Mouse (Mus musculus) hindbrain, embryonic 13.5 days (tissue): ENCODE data around the gene Brpf3. TPM values are rescaled to one million over a fixed set of nuclear protein-coding genes. Genes with fewer than 3 reads are reported as not detected.

Source experiments
- ATAC-seq: fragments of 200-750 bp; cut with Nextera tagmentation; 2 replicates; pipeline ENCODE4 v1.8.0; 2017; ENCODE audit warnings: moderate TSS enrichment; ENCODE audit not compliant: low FRiP score
- H3K27ac ChIP-seq: fragments of 300-500 bp; sonication (generic); 2 replicates; pipeline ENCODE4 v1.5.1; 2015; ENCODE audit warnings: inconsistent platforms, mild to moderate bottlenecking, moderate library complexity
- H3K27me3 ChIP-seq: fragments of 300-500 bp; sonication (generic); 2 replicates; pipeline ENCODE4 v1.6.1; 2015; ENCODE audit warnings: mild to moderate bottlenecking, inconsistent platforms
- H3K36me3 ChIP-seq: fragments of 300-500 bp; sonication (generic); 2 replicates; pipeline ENCODE4 v1.6.1; 2015; ENCODE audit warnings: mild to moderate bottlenecking, inconsistent platforms
- H3K4me1 ChIP-seq: fragments of 300-500 bp; sonication (generic); replicated peaks from 2 replicates; pipeline ENCODE4 v1.6.1; 2015; ENCODE audit warnings: inconsistent platforms
- H3K4me2 ChIP-seq: fragments of 300-500 bp; sonication (generic); 2 replicates; pipeline ENCODE4 v1.6.1; 2015; ENCODE audit warnings: inconsistent platforms, mild to moderate bottlenecking, moderate library complexity
- H3K4me3 ChIP-seq: fragments of 300-500 bp; sonication (generic); 2 replicates; pipeline ENCODE4 v1.5.1; 2015; ENCODE audit warnings: mild to moderate bottlenecking, inconsistent platforms
- H3K9ac ChIP-seq: fragments of 300-500 bp; sonication (generic); 2 replicates; pipeline ENCODE4 v1.6.1; 2015; ENCODE audit warnings: mild to moderate bottlenecking, inconsistent platforms
- H3K9me3 ChIP-seq: fragments of 300-500 bp; sonication (generic); 2 replicates; pipeline ENCODE4 v1.6.1; 2016; ENCODE audit warnings: inconsistent platforms
- WGBS: fragments of 180-500 bp; shearing (Covaris S2); methylation state at CpG from one replicate; pipeline ENCODE4 v1.1.7; 2015; 5-methylcytosine and 5-hydroxymethylcytosine counted together
- polyA plus RNA-seq: library from polyadenylated mRNA; unstranded; fragments of >200 nt; fragmentation: Nextera tagmentation; extraction: Ambion mirVana; gene quantifications from 2 replicates; pipeline ENCODE4 v1.2.1, GENCODE M21; 2015

The Brpf3 gene
- polyA plus RNA-seq, 1 experiment from 2014 or later, result 9.7 TPM

GRCm38 (mm10) chr17:28775161-28775560 is 25.7 kb upstream of the Brpf3 start:
- no peak overlapping the region for H3K9ac ChIP-seq
- no peak for ATAC-seq
- peaks cover 2% of the 10 kb centered on the region; the same call in 1 of the 2 replicates for H3K4me1 ChIP-seq
- no peaks in the 10 kb centered on the region for H3K36me3 ChIP-seq
- H3K9me3 ChIP-seq, result no peaks in the 10 kb centered on the region
- no peak overlapping the region for H3K4me2 ChIP-seq
- peaks cover 24% of the 10 kb centered on the region for H3K27me3 ChIP-seq
- no peak overlapping the region for H3K27ac ChIP-seq
- no peak overlapping the region for H3K4me3 ChIP-seq
- 87% methylated on average over 4 of the region's 4 CpGs for WGBS

GRCm38 (mm10) chr17:28776817-28777216 is 24.1 kb upstream of the Brpf3 start:
- 91% methylated on average over 3 of the region's 3 CpGs for WGBS
- Histone ChIP-seq H3K27ac (no peak overlapping the region), H3K4me3 (no peak overlapping the region), H3K36me3 (no peaks in the 10 kb centered on the region), H3K27me3 (peaks cover 8% of the 10 kb centered on the region; the same call in 1 of the 2 replicates), H3K9ac (no peak overlapping the region), H3K9me3 (no peaks in the 10 kb centered on the region), H3K4me2 (no peak overlapping the region), H3K4me1 (no peaks in the 10 kb centered on the region)
- ATAC-seq, result no peak

DNA sequence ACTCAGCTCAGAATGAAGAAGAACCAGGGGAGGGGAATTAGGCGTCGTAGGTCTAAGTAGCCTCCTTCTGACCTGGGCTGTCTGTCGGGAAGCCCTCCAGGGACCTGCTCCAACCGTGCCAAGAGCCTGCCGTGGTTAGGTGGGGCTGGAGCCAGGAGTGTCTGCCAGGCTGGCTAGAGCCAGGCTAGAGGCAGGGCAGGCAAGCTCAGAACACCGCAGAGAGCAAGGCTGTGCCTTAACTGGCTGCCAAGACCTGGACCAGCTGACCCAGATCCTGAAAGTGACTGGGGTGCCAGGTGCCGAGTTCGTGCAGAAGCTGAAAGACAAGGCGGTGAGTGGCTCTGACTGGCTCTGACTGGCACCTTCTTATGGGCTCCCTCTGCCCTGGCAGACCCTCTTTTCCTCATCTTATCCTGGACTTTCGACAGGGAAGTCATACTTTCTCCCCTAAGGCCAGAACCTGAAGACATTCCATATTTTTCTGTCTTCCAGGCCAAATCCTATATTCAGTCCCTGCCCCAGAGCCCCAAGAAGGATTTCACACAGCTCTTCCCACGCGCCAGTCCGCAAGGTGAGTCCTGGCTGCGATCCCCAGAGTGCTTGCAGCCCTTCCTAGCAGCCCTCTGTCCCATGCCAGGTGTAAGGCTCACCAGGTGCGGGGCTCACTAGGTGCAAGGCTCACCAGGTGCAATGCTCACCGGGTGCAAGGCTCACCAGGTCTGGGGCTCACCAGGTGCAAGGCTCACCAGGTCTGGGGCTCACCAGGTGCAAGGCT is 23.5 kb upstream of the Brpf3 start:
- no peak overlapping the region for H3K27ac ChIP-seq
- H3K36me3 ChIP-seq, result no peaks in the 10 kb centered on the region
- WGBS, result 87% methylated on average over 16 of the region's 16 CpGs
- H3K27me3 ChIP-seq, result 0 out of 2 replicates have a peak, but pooled peaks cover 2% of the 10 kb centered on the region
- H3K4me3 ChIP-seq, result no peak overlapping the region
- H3K4me2 ChIP-seq, result no peak overlapping the region
- H3K4me1 ChIP-seq, result no peaks in the 10 kb centered on the region
- no peak for ATAC-seq
- no peaks in the 10 kb centered on the region for H3K9me3 ChIP-seq
- no peak overlapping the region for H3K9ac ChIP-seq

DNA sequence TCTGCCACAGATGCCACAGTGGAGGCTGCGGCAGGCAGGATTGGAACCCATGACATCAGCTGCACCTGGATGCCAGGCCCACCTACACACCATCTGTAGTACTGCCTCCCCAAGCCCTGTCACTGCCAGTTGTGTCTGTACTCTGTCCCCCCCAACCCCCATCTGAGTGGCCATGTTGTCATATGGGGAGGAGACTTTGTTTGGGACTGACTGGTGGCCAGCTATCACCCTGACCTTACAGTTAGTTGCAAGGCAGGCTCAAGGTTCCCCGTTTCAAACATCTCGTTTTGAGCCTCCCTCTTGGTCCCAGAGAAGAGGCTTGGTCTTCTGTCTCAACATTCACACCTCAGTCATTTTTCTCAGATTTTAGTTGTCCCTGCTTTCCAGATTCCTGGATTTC is 21.2 kb upstream of the Brpf3 start:
- no peak overlapping the region for H3K9ac ChIP-seq
- no peak overlapping the region for H3K4me3 ChIP-seq
- H3K27ac ChIP-seq, result no peak overlapping the region
- H3K9me3 ChIP-seq, result no peaks in the 10 kb centered on the region
- no peak overlapping the region for H3K4me2 ChIP-seq
- H3K36me3 ChIP-seq, result no peaks in the 10 kb centered on the region
- WGBS, result 85% methylated on average over 3 of the region's 3 CpGs
- H3K4me1 ChIP-seq, result no peaks in the 10 kb centered on the region
- no peak for ATAC-seq
- no peaks in the 10 kb centered on the region for H3K27me3 ChIP-seq

DNA sequence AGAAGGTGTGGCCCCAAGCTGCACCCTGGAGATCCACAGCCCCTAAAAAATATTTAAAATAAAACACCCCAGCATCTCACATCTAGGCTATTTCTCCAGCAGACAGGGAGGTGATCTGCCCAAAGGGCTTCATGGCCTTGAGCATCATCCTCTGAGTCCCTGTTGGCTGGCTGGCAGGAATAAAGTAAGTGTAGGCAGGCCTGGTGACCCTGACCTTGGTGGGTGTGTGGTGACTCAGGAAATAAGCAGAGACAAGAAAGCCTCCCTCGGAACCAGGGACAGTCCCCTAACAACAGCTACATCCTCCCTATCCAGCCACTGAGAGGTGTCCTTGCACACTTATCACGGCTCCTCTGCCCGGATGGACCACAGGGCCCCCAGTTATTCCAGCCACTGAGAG is 20.1 kb upstream of the Brpf3 start:
- no peaks in the 10 kb centered on the region for H3K27me3 ChIP-seq
- no peak overlapping the region for H3K27ac ChIP-seq
- WGBS, result 78% methylated on average over 3 of the region's 3 CpGs
- no peaks in the 10 kb centered on the region for H3K36me3 ChIP-seq
- H3K9ac ChIP-seq, result no peak overlapping the region
- H3K4me1 ChIP-seq, result no peaks in the 10 kb centered on the region
- ATAC-seq, result no peak
- no peak overlapping the region for H3K4me3 ChIP-seq
- H3K4me2 ChIP-seq, result no peak overlapping the region
- no peaks in the 10 kb centered on the region for H3K9me3 ChIP-seq

DNA sequence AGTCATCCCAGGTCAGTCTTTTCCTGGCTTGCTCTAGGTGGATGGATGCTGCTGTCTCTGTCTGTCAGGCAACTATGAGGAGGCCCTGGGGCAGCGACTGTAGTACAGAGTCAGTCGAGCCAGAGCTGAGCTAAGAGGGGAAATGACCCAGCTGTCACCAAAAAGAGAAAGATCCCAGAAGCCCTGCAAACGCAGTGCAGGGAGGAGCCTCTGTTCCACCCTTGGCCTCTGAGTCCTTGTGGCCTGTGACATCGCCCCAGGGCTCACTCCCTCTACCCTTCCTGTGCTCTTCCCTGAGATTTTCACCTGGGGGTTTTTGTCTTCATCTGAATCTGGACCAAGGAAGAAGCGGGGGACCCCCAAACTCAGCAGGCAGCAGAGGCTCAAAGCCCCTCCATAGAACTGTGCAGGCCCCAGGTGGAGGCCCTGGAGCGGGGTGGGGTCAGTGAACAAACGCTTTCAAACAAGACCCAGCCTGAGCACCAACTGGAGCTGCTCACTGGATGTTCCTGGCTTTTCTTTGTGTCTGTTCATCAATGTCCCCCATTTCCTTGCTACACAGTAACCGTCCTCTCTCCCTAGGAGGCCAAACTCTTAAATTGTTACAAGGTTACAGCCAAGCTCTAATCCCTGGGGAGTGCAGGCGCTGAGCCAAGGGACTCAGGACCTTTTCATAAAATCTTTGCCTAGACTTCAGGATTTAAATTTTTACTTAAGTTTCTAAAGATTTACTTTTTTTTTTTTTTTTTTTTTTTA is 19.4 kb upstream of the Brpf3 start:
- no peaks in the 10 kb centered on the region for H3K36me3 ChIP-seq
- WGBS, result 52% methylated on average over 9 of the region's 9 CpGs
- no peak for ATAC-seq
- no peaks in the 10 kb centered on the region for H3K4me1 ChIP-seq
- no peaks in the 10 kb centered on the region for H3K9me3 ChIP-seq
- H3K9ac ChIP-seq, result no peak overlapping the region
- H3K4me3 ChIP-seq, result no peak overlapping the region
- H3K27me3 ChIP-seq, result no peaks in the 10 kb centered on the region
- no peak overlapping the region for H3K4me2 ChIP-seq
- no peak overlapping the region for H3K27ac ChIP-seq

DNA sequence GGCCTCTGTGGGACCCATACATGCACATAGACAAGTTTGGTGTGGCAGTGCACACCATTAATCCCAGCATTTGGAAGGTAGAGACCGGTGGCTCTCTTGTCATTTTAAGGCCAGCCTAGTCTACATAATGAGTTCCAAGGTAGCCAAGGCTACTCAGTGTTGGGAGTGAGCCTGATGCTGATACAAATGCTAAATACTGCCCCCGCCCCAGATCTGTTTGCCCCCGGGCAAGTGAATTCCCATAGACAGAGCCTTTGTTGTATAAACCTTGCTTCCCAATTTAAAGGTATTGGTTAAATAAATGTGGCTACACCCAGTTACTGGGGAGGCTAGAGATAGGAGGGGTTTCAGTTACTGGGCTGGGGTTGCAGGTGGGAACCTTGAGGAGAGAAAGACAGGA is 15.9 kb upstream of the Brpf3 start:
- Histone ChIP-seq H3K9me3 (no peaks in the 10 kb centered on the region), H3K4me2 (no peak overlapping the region), H3K4me3 (no peak overlapping the region), H3K9ac (no peak overlapping the region), H3K27me3 (no peaks in the 10 kb centered on the region), H3K27ac (no peak overlapping the region), H3K4me1 (no peaks in the 10 kb centered on the region), H3K36me3 (no peaks in the 10 kb centered on the region)
- no peak for ATAC-seq
- WGBS, result 89% methylated on average over 3 of the region's 3 CpGs

GRCm38 (mm10) chr17:28787507-28787906 is 13.4 kb upstream of the Brpf3 start:
- 94% methylated on average over 12 of the region's 12 CpGs for WGBS
- no peak overlapping the region for H3K9ac ChIP-seq
- no peak for ATAC-seq

DNA sequence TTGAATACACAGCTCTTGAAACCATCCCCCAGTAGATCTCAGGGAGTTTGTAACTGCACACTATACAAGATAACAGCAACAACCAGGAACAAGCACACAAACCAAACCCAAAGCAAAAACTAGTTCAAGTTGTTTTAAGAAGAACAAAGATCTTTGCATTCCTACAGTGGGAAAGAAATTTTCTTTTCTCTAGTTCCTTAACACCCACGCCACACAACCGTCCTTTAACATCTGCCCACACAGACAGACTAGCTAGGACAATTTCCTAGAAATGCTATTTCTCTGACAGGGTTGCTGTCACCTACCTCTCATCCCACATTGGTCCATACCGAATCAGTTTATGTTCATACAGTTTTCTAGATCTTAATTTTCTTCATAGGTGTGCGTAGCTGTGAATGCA is 3.9 kb upstream of the Brpf3 start:
- H3K9ac ChIP-seq, result no peak overlapping the region
- 88% methylated on average over 4 of the region's 4 CpGs for WGBS
- H3K4me2 ChIP-seq, result no peak overlapping the region
- H3K4me1 ChIP-seq, result peaks cover 17% of the 10 kb centered on the region
- no peak for ATAC-seq
- no peak overlapping the region for H3K4me3 ChIP-seq
- H3K27ac ChIP-seq, result no peak overlapping the region
- H3K36me3 ChIP-seq, result no peaks in the 10 kb centered on the region
- no peaks in the 10 kb centered on the region for H3K27me3 ChIP-seq
- H3K9me3 ChIP-seq, result no peaks in the 10 kb centered on the region

More at GRCm38 (mm10) chr17:28787507-28787906, 13.4 kb upstream of the Brpf3 start:
- no peak overlapping the region for H3K4me2 ChIP-seq
- no peaks in the 10 kb centered on the region for H3K27me3 ChIP-seq
- no peaks in the 10 kb centered on the region for H3K36me3 ChIP-seq
- no peaks in the 10 kb centered on the region for H3K4me1 ChIP-seq
- no peak overlapping the region for H3K27ac ChIP-seq
- H3K4me3 ChIP-seq, result no peak overlapping the region
- H3K9me3 ChIP-seq, result no peaks in the 10 kb centered on the region

DNA sequence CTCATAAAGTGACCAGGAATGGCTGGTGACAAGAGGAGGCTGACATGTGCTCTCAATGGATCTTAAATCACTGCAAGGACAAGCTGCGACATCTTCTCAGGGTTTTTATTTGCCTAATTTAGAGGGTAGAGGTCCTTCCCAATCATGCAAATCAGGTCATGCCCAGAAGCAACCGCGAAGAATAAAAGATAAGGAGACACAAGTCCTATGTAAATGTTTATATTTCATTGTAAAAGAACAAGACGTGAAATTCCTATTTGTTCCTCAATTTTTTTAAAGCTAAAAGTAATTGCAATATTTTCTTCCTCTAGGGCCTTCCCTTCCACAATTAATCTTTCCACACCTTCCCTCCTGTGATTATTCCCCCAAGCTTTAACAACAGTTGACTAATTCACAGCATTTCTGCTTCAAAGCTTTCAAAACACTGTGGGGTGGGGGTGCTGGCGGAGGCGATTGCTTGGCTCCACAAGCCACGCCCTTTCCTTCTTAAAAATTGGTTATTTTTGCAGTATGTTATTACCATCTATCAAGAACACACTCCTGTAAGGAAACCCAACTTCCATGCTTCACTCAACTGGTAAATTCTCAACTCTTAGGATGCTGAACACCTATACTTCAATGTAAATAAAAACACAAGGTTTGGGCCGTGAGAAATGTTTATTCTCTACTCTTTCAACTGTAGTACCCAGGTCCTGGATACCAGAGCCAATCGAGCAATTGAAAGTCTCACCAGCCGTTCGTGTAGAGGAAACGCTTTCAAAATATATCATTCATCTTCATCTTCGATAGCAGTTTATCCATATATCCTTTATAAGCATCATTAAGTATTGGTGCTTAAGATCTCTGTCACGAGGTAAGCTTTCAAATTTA is 1.4 kb upstream of the Brpf3 start:
- Histone ChIP-seq H3K9ac (peak overlapping the region; percentile 99; the same call in 1 of the 2 replicates), H3K4me3 (peak overlapping the region; percentile 76), H3K4me2 (peak overlapping the region; percentile 97), H3K36me3 (no peaks in the 10 kb centered on the region), H3K9me3 (no peaks in the 10 kb centered on the region), H3K27me3 (no peaks in the 10 kb centered on the region), H3K4me1 (peaks cover 30% of the 10 kb centered on the region), H3K27ac (peak overlapping the region; percentile 100)
- WGBS, result 13% methylated on average over 14 of the region's 14 CpGs
- no peak for ATAC-seq

DNA sequence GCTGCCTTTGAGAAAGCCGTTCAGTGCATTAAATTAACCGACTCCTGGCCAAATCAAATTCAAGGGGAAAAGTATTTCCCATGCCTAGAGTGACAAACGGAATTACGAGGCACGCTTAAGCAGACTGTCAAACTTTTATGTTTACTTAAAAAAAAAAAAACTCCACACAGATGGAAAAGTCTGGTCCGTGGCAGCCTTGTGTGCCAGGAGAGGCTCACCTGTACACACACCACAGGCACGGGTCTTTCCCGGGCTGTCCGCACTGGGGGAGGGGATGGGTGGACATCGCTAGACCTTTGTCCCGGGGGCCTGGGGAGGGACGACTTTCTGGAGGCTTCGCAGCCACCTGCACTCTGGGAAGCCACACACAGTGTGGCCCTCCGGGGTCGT is 614 bp upstream of the Brpf3 start:
- WGBS, result 0% methylated on average over 15 of the region's 15 CpGs
- Histone ChIP-seq H3K9ac (peak overlapping the region; percentile 99), H3K27ac (peak overlapping the region; percentile 100), H3K4me3 (peak overlapping the region; percentile 76), H3K9me3 (no peaks in the 10 kb centered on the region), H3K4me2 (peak overlapping the region; percentile 97), H3K4me1 (peaks cover 30% of the 10 kb centered on the region), H3K27me3 (no peaks in the 10 kb centered on the region), H3K36me3 (peaks cover 3% of the 10 kb centered on the region; the same call in 1 of the 2 replicates)
- ATAC-seq, result no peak

- Histone ChIP-seq H3K36me3 (peaks cover 14% of the 10 kb centered on the region), H3K9me3 (no peaks in the 10 kb centered on the region), H3K4me2 (peak overlapping the region; percentile 97), H3K4me3 (peak overlapping the region; percentile 76), H3K4me1 (peaks cover 30% of the 10 kb centered on the region), H3K27me3 (no peaks in the 10 kb centered on the region), H3K27ac (peak overlapping the region; percentile 100), H3K9ac (peak overlapping the region; percentile 99)
- WGBS, result under 1% methylated on average over 42 of the region's 42 CpGs
- peak; percentile 98 for ATAC-seq
Observed at GRCm38 (mm10) chr17:28801474-28802005, 650 bp downstream of the Brpf3 start.
